Mouse (Mus musculus): ENCODE results near the gene Csnk2a1. TPM values are rescaled to one million over a fixed set of nuclear protein-coding genes. Genes with fewer than 3 reads are reported as not detected.

Gene Csnk2a1
- polyA plus RNA-seq, 1 experiment from 2014 or later: 110 TPM

DNA sequence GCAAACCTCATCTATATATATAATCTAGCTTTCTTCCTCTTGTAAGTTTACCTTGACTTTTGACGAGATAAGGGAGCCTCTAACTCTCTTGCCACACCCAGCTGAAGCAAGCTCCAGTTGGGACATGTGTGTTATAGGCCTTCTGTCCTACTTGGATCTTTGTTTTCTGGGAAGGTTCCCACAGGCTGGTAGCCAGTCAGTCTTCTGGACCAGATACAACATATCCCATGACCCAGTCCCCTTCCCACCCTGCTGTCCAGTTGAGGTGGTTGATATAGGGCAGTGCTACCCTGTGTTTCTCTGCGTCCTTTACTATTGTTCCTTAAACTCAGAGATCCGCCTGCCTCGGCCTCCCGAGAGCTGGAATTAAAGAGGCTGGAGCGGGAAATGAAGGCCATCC is 78.8 kb downstream of the Csnk2a1 start:
- H3K9me3 ChIP-seq: no peaks in the 10 kb centered on the region
- no peak for ATAC-seq (replicated peaks)
- H3K4me1 ChIP-seq: no peaks in the 10 kb centered on the region
- H3K36me3 ChIP-seq (replicated peaks): peaks cover 40% of the 10 kb centered on the region
- H3K4me2 ChIP-seq: no peak overlapping the region
- H3K4me3 ChIP-seq: no peak overlapping the region
- 94% methylated on average over 6 of the region's 6 CpGs for WGBS
- no peak overlapping the region for H3K9ac ChIP-seq
- H3K27me3 ChIP-seq (replicated peaks): no peaks in the 10 kb centered on the region
- no peak overlapping the region for H3K27ac ChIP-seq

DNA sequence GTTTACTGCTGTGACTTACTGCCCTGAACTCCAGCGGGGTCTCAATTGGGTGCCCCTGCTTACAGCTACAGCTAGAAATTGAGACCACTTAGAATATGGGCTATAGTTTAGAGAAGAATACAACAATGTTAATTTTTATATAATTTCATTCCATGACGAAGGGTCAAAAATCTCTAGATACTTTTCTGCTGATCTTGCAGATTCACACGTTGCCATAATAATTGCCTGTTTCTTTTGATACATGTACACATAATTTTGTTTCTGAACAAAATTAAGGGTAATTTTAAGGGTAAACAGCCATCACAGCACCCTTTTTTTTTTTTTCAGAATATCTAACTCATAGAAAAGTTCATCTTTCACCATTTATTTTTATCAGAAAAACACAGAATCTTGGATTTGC is 80.5 kb downstream of the Csnk2a1 start:
- WGBS: 95% methylated on average over 3 of the region's 3 CpGs
- ATAC-seq (replicated peaks): no peak
- no peak overlapping the region for H3K27ac ChIP-seq
- H3K9me3 ChIP-seq: no peaks in the 10 kb centered on the region
- no peak overlapping the region for H3K9ac ChIP-seq
- H3K4me3 ChIP-seq: no peak overlapping the region
- no peak overlapping the region for H3K4me2 ChIP-seq
- peaks cover 44% of the 10 kb centered on the region for H3K36me3 ChIP-seq (replicated peaks)
- no peaks in the 10 kb centered on the region for H3K4me1 ChIP-seq
- H3K27me3 ChIP-seq (replicated peaks): no peaks in the 10 kb centered on the region

DNA sequence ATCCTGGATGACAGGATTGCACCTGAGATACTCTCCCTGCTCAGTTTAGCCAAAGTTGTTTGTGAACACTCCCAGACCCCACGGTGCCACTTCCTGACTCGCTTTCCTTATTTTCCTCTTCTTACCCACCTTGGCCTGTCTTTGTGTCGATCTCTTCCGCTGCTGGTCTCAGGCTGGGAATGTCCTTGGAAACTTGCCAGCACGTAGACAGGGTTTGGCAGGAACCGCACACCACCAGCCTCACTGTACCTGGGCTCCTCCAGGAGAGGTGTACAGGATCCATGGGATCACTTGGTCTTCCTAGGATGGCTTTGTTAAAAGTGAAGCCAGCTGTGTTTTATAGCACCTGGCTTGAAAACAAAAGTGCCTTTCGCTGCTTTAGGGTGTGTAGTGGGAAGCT is 86.4 kb downstream of the Csnk2a1 start:
- no peak overlapping the region for H3K9ac ChIP-seq
- H3K9me3 ChIP-seq: no peaks in the 10 kb centered on the region
- H3K36me3 ChIP-seq (replicated peaks): peaks cover 40% of the 10 kb centered on the region
- no peaks in the 10 kb centered on the region for H3K4me1 ChIP-seq
- no peaks in the 10 kb centered on the region for H3K27me3 ChIP-seq (replicated peaks)
- no peak overlapping the region for H3K27ac ChIP-seq
- no peak overlapping the region for H3K4me2 ChIP-seq
- H3K4me3 ChIP-seq: no peak overlapping the region
- WGBS: 85% methylated on average over 7 of the region's 7 CpGs
- ATAC-seq (replicated peaks): no peak

DNA sequence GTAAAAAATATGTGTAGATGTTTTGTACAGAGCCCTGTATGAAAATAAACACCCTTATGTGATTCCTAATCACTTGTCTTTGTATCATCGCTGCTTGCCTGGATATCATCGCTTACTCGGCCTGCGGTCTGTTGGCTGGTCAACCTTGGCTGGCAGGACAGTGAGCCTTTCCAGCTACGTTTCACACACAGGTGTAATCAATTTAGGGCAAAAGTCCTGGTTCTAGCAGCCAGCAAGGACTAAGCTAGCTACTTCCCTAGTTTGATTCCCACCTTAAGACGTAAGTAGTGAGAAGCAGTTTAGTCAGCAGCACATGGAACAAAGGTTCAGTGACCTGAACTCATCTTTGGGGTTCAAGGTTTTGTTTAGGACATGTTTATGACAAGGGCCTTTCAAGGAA is 87.3 kb downstream of the Csnk2a1 start:
- ATAC-seq (replicated peaks): no peak
- Histone ChIP-seq H3K27me3 (replicated peaks) (no peaks in the 10 kb centered on the region), H3K36me3 (replicated peaks) (peaks cover 40% of the 10 kb centered on the region), H3K4me1 (no peaks in the 10 kb centered on the region), H3K4me3 (no peak overlapping the region), H3K9ac (no peak overlapping the region), H3K4me2 (no peak overlapping the region), H3K27ac (no peak overlapping the region), H3K9me3 (no peaks in the 10 kb centered on the region)
- 93% methylated on average over 6 of the region's 6 CpGs for WGBS

DNA sequence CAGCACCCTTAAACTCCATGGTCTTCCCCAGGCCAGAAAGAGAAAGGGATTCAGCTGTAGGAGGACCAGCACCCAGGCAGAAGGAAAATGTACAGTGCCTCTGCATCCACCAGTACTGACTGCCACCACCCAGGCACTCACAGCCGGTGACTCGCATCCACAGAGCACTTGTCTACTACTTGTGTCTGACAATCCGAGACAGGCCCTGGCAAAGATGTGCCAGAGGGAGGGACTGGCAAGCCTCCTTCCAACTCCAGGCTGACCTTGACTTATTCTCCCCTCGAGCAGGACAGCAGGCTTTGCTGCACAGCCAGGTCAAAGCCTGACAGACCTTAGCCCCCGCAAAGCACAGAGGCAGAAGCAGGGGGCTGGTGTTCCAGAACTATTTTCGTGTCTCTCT is 90.4 kb downstream of the Csnk2a1 start:
- 85% methylated on average over 6 of the region's 6 CpGs for WGBS
- Histone ChIP-seq H3K36me3 (replicated peaks) (peaks cover 34% of the 10 kb centered on the region), H3K27ac (no peak overlapping the region), H3K9me3 (no peaks in the 10 kb centered on the region), H3K9ac (no peak overlapping the region), H3K4me2 (no peak overlapping the region), H3K27me3 (replicated peaks) (no peaks in the 10 kb centered on the region), H3K4me3 (no peak overlapping the region), H3K4me1 (no peaks in the 10 kb centered on the region)
- ATAC-seq (replicated peaks): no peak

DNA sequence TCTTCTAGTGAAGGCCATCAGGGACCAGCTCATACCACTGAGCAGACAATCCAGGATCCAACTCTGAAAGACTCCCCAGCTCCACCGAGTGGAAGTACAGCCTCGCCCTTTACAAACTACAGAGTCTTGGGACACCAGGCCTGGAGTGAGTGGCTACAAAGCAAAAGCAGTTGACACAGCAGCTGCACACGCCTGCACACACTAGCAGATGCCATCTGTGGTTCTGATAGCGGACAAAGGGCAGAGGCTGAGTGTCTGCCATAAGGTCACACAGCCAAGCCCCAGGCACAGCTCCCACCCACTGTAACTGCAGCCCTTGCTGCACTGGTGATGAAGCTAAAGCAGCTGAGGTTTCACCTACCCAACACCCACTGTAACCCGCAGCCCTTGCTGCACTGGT is 94.9 kb downstream of the Csnk2a1 start:
- Histone ChIP-seq H3K4me3 (no peak overlapping the region), H3K27ac (no peak overlapping the region), H3K4me2 (no peak overlapping the region), H3K9me3 (no peaks in the 10 kb centered on the region), H3K4me1 (no peaks in the 10 kb centered on the region), H3K9ac (no peak overlapping the region), H3K36me3 (replicated peaks) (peaks cover 35% of the 10 kb centered on the region), H3K27me3 (replicated peaks) (no peaks in the 10 kb centered on the region)
- no peak for ATAC-seq (replicated peaks)
- 92% methylated on average over 5 of the region's 5 CpGs for WGBS

DNA sequence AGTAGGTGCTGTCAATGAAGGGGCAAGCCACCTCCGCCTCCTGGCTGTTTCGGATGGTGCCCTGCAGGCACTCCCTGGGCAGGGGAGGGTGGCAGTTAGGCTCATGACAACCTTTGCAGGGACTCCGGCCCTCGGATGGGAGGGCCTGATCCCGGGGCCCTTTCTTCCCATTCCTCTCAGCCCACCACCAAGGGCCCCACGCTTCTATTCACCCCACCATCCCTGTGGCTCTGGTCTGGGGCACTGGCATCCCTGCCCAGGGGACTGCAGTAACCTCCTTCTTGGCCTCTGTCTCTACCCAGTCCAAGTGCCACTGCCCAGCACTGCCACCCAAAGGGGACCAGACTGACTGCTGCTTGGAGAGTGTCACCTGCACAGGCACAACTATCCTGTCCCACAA is 95.6 kb downstream of the Csnk2a1 start:
- Histone ChIP-seq H3K27me3 (replicated peaks) (no peaks in the 10 kb centered on the region), H3K4me2 (no peak overlapping the region), H3K4me3 (no peak overlapping the region), H3K9ac (no peak overlapping the region), H3K4me1 (no peaks in the 10 kb centered on the region), H3K36me3 (replicated peaks) (peaks cover 39% of the 10 kb centered on the region), H3K9me3 (no peaks in the 10 kb centered on the region), H3K27ac (no peak overlapping the region)
- 100% methylated on average over 6 of the region's 6 CpGs for WGBS
- no peak for ATAC-seq (replicated peaks)

DNA sequence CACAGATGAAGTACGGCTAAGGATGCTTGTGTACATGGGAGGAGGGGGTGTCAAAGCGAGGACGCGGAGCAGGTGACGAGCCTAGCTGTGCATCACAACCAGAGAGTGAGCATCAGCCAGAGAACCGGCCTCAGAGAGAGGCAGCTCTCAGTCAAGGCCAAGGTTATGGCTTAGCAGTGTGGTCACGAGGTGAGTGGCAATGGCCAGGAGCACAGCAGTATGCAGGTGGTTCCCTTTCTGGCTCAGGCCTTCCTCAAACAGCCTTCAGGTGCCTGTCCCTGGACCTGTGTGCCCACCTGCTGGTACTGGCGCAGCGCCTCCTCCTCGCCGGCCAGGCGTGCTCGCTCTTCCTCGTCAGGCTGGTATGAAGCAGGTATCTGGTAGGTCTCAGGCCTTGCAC is 97.3 kb downstream of the Csnk2a1 start:
- Histone ChIP-seq H3K27me3 (replicated peaks) (no peaks in the 10 kb centered on the region), H3K36me3 (replicated peaks) (peaks cover 33% of the 10 kb centered on the region), H3K9ac (no peak overlapping the region), H3K4me2 (no peak overlapping the region), H3K4me3 (no peak overlapping the region), H3K9me3 (no peaks in the 10 kb centered on the region), H3K27ac (no peak overlapping the region), H3K4me1 (no peaks in the 10 kb centered on the region)
- ATAC-seq (replicated peaks): 0 out of 2 replicates have a peak, but pooled peaks have one; percentile 19
- 94% methylated on average over 14 of the region's 14 CpGs for WGBS

DNA sequence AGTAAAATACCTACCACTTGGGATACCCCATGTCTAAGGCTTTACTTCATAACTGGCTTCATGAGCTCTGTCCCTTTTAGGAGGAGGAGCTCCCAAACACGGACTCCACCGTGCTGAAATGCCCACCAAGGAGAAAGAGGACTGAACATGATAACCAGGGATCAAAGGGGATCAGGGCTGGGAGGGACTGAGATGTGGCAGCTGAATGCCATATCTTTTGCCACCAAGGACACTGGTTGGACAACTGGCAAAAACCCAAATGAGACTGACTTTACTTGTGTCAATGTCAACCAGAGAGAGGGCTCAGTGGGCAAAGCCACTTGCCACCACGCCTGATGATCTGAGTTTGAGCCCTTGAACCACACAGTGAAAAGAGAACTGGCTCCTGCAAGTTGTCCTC is 98.2 kb downstream of the Csnk2a1 start:
- Histone ChIP-seq H3K4me2 (no peak overlapping the region), H3K9ac (no peak overlapping the region), H3K9me3 (no peaks in the 10 kb centered on the region), H3K27ac (no peak overlapping the region), H3K36me3 (replicated peaks) (peaks cover 32% of the 10 kb centered on the region), H3K4me1 (peaks cover 4% of the 10 kb centered on the region), H3K27me3 (replicated peaks) (no peaks in the 10 kb centered on the region), H3K4me3 (no peak overlapping the region)
- 95% methylated on average over 3 of the region's 3 CpGs for WGBS
- no peak for ATAC-seq (replicated peaks)

DNA sequence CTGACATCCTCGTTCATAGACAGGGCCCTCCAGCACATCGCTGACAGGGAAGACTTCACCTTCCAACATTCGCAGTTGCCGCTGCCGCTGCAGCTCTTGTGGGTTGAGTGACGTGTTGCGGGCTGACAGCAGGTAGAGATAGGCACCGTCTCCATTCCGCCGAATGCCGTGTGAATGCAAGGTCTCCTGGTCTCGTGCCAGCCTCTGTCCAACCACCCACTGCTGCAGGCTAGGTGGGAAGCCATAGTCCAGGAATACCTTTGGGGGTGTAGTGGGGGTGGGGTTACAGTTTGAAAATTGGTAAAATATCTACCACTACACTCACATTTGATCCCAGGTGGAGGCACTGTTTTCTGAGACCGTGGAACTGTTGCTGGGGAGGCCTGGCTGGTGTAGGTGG is 99.5 kb downstream of the Csnk2a1 start:
- no peak overlapping the region for H3K27ac ChIP-seq
- H3K27me3 ChIP-seq (replicated peaks): no peaks in the 10 kb centered on the region
- H3K4me3 ChIP-seq: no peak overlapping the region
- H3K9me3 ChIP-seq: no peaks in the 10 kb centered on the region
- ATAC-seq (replicated peaks): no peak
- peaks cover 17% of the 10 kb centered on the region for H3K4me1 ChIP-seq
- peaks cover 32% of the 10 kb centered on the region for H3K36me3 ChIP-seq (replicated peaks)
- WGBS: 96% methylated on average over 13 of the region's 13 CpGs
- no peak overlapping the region for H3K4me2 ChIP-seq
- H3K9ac ChIP-seq: no peak overlapping the region

DNA sequence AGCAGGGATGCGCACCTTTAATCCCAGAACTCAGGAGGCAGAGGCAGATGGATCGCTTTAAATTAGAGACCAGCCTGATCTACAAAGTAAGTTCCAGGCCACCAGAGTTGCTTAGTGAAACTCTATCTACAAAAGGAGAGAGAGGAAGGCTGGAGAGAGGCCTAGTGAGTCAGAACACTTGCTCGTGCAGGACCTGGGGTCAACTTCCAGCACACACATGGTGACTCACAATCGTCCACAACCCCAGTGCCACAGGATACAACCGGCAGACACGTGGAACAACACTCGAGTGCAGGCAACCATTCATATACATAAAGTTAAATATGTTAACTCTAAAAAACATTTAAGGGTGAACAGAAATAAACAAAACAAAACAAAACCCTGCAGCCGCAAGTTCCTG is 100.0 kb downstream of the Csnk2a1 start:
- Histone ChIP-seq H3K4me2 (no peak overlapping the region), H3K4me1 (peaks cover 22% of the 10 kb centered on the region), H3K4me3 (no peak overlapping the region), H3K9me3 (no peaks in the 10 kb centered on the region), H3K27ac (no peak overlapping the region), H3K27me3 (replicated peaks) (no peaks in the 10 kb centered on the region), H3K36me3 (replicated peaks) (peaks cover 32% of the 10 kb centered on the region), H3K9ac (no peak overlapping the region)
- no peak for ATAC-seq (replicated peaks)
- 91% methylated on average over 8 of the region's 8 CpGs for WGBS

DNA sequence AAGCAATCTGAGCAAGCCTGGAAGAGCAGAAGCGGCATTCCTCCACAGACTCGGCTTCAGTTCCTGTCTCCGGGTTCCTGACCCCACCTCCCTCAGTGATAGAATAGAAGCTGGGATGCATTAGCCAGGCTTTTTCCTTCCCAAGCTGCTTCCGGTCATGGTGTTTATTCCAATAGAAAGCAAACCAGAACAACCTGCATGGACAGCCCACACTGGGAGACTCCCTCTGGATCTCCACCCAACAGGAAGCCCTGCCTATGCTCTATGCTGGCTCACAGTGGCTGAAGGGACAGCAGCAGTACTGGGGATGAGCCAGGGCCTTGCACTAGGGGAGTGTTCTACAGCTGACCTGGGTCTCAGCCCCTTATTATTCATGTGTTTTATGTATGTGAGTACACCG is 101.3 kb downstream of the Csnk2a1 start:
- Histone ChIP-seq H3K27ac (no peak overlapping the region), H3K4me1 (peaks cover 27% of the 10 kb centered on the region), H3K9ac (no peak overlapping the region), H3K4me2 (no peak overlapping the region), H3K9me3 (no peaks in the 10 kb centered on the region), H3K27me3 (replicated peaks) (no peaks in the 10 kb centered on the region), H3K4me3 (no peak overlapping the region), H3K36me3 (replicated peaks) (peaks cover 23% of the 10 kb centered on the region)
- WGBS: 81% methylated on average over 5 of the region's 5 CpGs
- ATAC-seq (replicated peaks): no peak

DNA sequence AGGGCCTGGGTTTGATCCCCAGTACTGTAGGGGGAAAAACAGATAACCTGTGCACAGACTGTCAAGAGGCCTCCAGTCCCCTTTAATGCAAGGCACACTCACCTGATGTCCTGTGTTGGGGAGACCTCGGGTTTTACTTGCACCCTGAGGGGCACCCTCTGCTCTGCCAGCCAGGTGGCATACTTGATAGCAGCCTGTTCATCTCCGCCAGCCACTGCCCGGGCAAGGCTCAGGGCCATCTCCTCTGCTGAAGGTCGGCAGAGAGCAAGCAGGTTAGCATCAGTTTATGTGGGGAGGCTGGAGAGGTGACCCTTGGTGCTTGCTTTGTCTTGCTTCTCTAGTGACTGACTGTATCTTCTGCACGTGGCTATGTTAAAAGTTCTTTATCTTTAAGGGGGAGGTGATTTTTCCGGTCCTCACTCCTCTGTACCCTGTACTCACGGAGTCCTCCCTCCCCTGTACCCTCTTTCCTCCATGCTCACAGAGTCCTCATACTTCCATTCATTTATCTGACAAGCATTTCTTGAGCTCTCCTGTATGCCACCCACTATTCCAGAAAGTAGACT is 104.3 kb downstream of the Csnk2a1 start:
- Histone ChIP-seq H3K27ac (no peak overlapping the region), H3K9me3 (no peaks in the 10 kb centered on the region), H3K4me1 (peaks cover 27% of the 10 kb centered on the region), H3K9ac (no peak overlapping the region), H3K36me3 (replicated peaks) (peaks cover 7% of the 10 kb centered on the region; the same call in 1 of the 2 replicates), H3K27me3 (replicated peaks) (no peaks in the 10 kb centered on the region), H3K4me2 (peak overlapping the region; percentile 80), H3K4me3 (peak overlapping the region; percentile 94)
- ATAC-seq (replicated peaks): no peak
- WGBS: 68% methylated on average over 7 of the region's 7 CpGs

Measured in midbrain, embryonic 15.5 days (tissue).